Mouse (Mus musculus): Measurements from ENCODE around the gene Olfr1006.
"Not testable (repeated sequence)": the region's sequence is repeated elsewhere in the genome, so short reads cannot be mapped to it uniquely, and the experiment has no call there.

Olfr1006 gene

GRCm38 (mm10) chr2:85678667-85679066 lies at the start of gene Olfr1006:
Gene Olfr1006, minus strand, starts transcription at chr2:85678767.
- in situ Hi-C loops (cut with MboI; ENCODE audit: low sequenced_read_pairs): no loop called here

GRCm38 (mm10) chr2:85725793-85726192 lies 47.2 kb upstream of the Olfr1006 start:
- in situ Hi-C loops (cut with MboI; ENCODE audit: low sequenced_read_pairs): no loop called here

GRCm38 (mm10) chr2:85715119-85715518 lies 36.6 kb upstream of the Olfr1006 start, which contains the start of gene Olfr1009:
Gene Olfr1009, plus strand, starts transcription at chr2:85715419.
- in situ Hi-C loops (cut with MboI; ENCODE audit: low sequenced_read_pairs): no loop called here

- in situ Hi-C loops (cut with MboI; ENCODE audit: low sequenced_read_pairs): no loop called here
Measured at GRCm38 (mm10) chr2:85711159-85711558, 32.6 kb upstream of the Olfr1006 start.

GRCm38 (mm10) chr2:85710680-85711079 lies 32.1 kb upstream of the Olfr1006 start:
- in situ Hi-C loops (cut with MboI; ENCODE audit: low sequenced_read_pairs): not testable (repeated sequence)

GRCm38 (mm10) chr2:85689131-85689530 lies 10.6 kb upstream of the Olfr1006 start, which contains the start of gene Olfr1008:
Gene Olfr1008, plus strand, starts transcription at chr2:85689431.
- in situ Hi-C loops (cut with MboI; ENCODE audit: low sequenced_read_pairs): no loop called here

GRCm38 (mm10) chr2:85664355-85664754 lies 14.2 kb downstream of the Olfr1006 start, which contains the start of gene Olfr154:
Gene Olfr154, minus strand, starts transcription at chr2:85664455.
- in situ Hi-C loops (cut with MboI; ENCODE audit: low sequenced_read_pairs): not testable (repeated sequence)

GRCm38 (mm10) chr2:85650604-85651003 lies 28.0 kb downstream of the Olfr1006 start, which contains the start of gene Olfr1002:
Gene Olfr1002, minus strand, starts transcription at chr2:85650704.
- in situ Hi-C loops (cut with MboI; ENCODE audit: low sequenced_read_pairs): no loop called here
